Mouse (Mus musculus): ENCODE data around the gene Gm3500. TPM values are rescaled to one million over a fixed set of nuclear protein-coding genes. Genes with fewer than 3 reads are reported as not detected.
"Not testable (repeated sequence)": the region's sequence is repeated elsewhere in the genome, so short reads cannot be mapped to it uniquely, and the experiment has no call there.

Gene Gm3500
- polyA plus RNA-seq (2014; fragmentation: Nextera tagmentation; extraction: Ambion mirVana), result 0.90 TPM in 1 of 2 replicates, not detected in the other

DNA sequence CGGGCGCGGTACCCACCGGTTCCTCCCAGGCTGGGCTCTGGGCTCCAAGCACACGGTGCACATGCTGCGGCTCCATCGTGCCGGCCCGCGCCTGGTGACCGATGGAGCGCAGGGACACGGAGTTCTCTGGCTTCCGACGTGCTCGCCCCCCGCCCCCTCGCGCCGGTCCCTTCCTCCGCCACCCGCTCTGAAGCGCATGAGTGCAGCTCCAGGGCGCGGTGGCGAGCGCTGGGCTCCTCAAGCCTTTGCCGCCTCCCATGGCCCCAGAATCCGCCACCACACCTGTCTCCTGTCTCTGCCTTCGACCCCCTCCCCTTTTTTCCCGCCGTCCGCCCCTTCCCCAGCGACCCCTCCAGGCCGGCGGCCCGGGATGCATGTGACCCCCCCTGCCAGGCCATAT, at the start of gene Gm3500:
TSS of gene Gm3500 (minus strand) at position 101 of the 400 bp plus-strand sequence.
- no CpG with 5 or more reads among the region's 37 CpGs for WGBS
- not testable (repeated sequence) for H3K27ac ChIP-seq (ENCODE audit: low read depth, low read length); H3K4me1 ChIP-seq (ENCODE audit: control insufficient read depth, insufficient read depth, low read length); H3K9me3 ChIP-seq (ENCODE audit: control insufficient read depth, low read length); DNase-seq (ENCODE audit: low spot score); H3K9ac ChIP-seq (ENCODE audit: low read length); ATAC-seq (ENCODE audit: insufficient read depth, low FRiP score, low TSS enrichment); H3K36me3 ChIP-seq (ENCODE audit: control insufficient read depth, insufficient read depth, low read length); H3K4me2 ChIP-seq (ENCODE audit: low read depth); H3K27me3 ChIP-seq (ENCODE audit: control insufficient read depth, insufficient read depth, low read length); H3K4me3 ChIP-seq (ENCODE audit: low read depth, low read length)

DNA sequence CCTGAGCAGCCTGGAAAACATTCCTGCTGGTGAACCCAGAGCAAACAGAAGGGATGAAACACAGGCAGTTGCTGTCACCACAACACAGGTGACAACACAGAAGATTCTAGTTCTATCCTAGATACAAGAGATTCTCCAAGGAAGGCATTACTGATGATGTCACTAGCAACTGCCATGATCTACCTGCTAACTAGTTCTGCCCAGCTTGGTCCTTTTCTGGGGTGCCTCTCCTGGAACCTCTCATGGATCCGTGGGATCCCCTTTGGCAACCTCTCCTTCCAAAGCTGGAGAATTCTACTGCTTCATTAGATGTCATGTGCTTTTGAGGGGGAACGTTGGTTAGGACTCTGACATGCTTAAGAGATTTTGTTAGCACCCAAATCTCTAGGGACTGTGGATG, 54.0 kb downstream of the Gm3500 start, which contains the start of gene Gm3542:
TSS of gene Gm3542 (minus strand) at position 101 of the 400 bp plus-strand sequence.
- not testable (repeated sequence) for H3K9ac ChIP-seq (ENCODE audit: low read length); H3K4me1 ChIP-seq (ENCODE audit: control insufficient read depth, insufficient read depth, low read length); DNase-seq (ENCODE audit: low spot score); H3K4me2 ChIP-seq (ENCODE audit: low read depth); H3K27ac ChIP-seq (ENCODE audit: low read depth, low read length); H3K9me3 ChIP-seq (ENCODE audit: control insufficient read depth, low read length); H3K36me3 ChIP-seq (ENCODE audit: control insufficient read depth, insufficient read depth, low read length); H3K4me3 ChIP-seq (ENCODE audit: low read depth, low read length); H3K27me3 ChIP-seq (ENCODE audit: control insufficient read depth, insufficient read depth, low read length); ATAC-seq (ENCODE audit: insufficient read depth, low FRiP score, low TSS enrichment)
- no CpG with 5 or more reads among the region's 2 CpGs for WGBS

Other genes starting within 250 kb of the Gm3500 start
- not detected in 2 replicates for gene Gm3317, start 224.5 kb downstream of the Gm3500 start, polyA plus RNA-seq (2014; fragmentation: Nextera tagmentation; extraction: Ambion mirVana)
- not detected in 2 replicates for gene Gm8271, start 203.3 kb downstream of the Gm3500 start, polyA plus RNA-seq (2014; fragmentation: Nextera tagmentation; extraction: Ambion mirVana)
- not detected in 2 replicates for gene Gm3526, start 128.5 kb downstream of the Gm3500 start, polyA plus RNA-seq (2014; fragmentation: Nextera tagmentation; extraction: Ambion mirVana)
- not detected in 2 replicates for gene Gm3542, start 54.1 kb downstream of the Gm3500 start, polyA plus RNA-seq (2014; fragmentation: Nextera tagmentation; extraction: Ambion mirVana)
- gene Gm3194, start 66.4 kb upstream of the Gm3500 start, polyA plus RNA-seq (2014; fragmentation: Nextera tagmentation; extraction: Ambion mirVana), result 1.0 and 1.2 TPM in 2 replicates
- not detected in 2 replicates for gene Gm8246, start 88.8 kb upstream of the Gm3500 start, polyA plus RNA-seq (2014; fragmentation: Nextera tagmentation; extraction: Ambion mirVana)
- gene Gm3187, start 95.2 kb upstream of the Gm3500 start, polyA plus RNA-seq (2014; fragmentation: Nextera tagmentation; extraction: Ambion mirVana), result not detected in 2 replicates
- gene Gm3488, start 112.6 kb upstream of the Gm3500 start, polyA plus RNA-seq (2014; fragmentation: Nextera tagmentation; extraction: Ambion mirVana), result 2.5 and 2.7 TPM in 2 replicates
- not detected in 2 replicates for gene Gm3532, start 149.4 kb upstream of the Gm3500 start, polyA plus RNA-seq (2014; fragmentation: Nextera tagmentation; extraction: Ambion mirVana)
- not detected in 2 replicates for gene Gm8265, start 244.0 kb upstream of the Gm3500 start, polyA plus RNA-seq (2014; fragmentation: Nextera tagmentation; extraction: Ambion mirVana)

Measured in neural tube, embryonic 11.5 days (tissue).